Mouse (Mus musculus) T-helper 17 cell (primary cell): ENCODE measurements around the gene Ncoa4.

Experiments used
- in situ Hi-C, 2 experiments: fragments of 300-600 bp; cut with MboI, MseI; formaldehyde crosslinking; loops; 1 replicate in 1 of 2; 2 replicates in 1 of 2; pipeline ENCODE4 v1.15.1; 2025; ENCODE audit warnings: high pct_unique_total_duplicates in 2 of 2

Gene Ncoa4

DNA sequence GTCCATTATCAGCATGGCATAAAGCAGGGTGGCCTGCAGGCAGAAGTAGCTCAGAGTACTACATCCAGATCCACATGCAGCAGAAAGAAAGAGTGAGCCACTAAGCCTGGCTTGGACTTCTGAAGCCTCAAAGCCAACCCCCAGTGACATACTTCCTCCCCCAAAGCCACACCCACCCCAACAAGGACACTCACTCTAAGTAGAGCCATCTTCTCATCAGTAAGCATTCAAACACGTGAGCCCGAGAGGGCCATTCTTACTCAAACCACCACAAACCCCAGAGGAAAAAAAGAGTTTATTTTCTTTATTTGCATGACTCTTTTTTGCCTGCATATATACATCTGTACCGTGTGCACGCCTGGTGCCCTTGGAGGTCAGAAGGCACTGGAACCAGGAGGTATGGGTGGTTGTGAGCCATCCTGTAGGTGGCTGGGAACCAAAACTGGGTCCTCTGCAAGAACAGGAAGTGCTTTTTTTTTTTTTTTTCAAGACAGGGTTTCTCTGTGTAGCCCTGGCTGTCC is 455 bp upstream of the Ncoa4 start:
- in situ Hi-C loops = loop anchor here in 1 of 2 experiments (25.0 kb wide), 1 partner anchor 1147 kb away; the partner anchor contains the start of genes Glt8d1, Gnl3, Pbrm1 and Spcs1

- in situ Hi-C loops = loop anchor here in 1 of 2 experiments (25.0 kb wide), 1 partner anchor 1148 kb away; the partner anchor contains the start of genes Glt8d1, Gnl3, Pbrm1 and Spcs1
Observed at GRCm38 (mm10) chr14:32160563-32160962, 898 bp downstream of the Ncoa4 start.

GRCm38 (mm10) chr14:32161090-32161885 is 1.6 kb downstream of the Ncoa4 start:
- in situ Hi-C loops = loop anchor here in 1 of 2 experiments (25.0 kb wide), 1 partner anchor 1149 kb away; the partner anchor contains the start of genes Glt8d1, Gnl3, Pbrm1 and Spcs1

DNA sequence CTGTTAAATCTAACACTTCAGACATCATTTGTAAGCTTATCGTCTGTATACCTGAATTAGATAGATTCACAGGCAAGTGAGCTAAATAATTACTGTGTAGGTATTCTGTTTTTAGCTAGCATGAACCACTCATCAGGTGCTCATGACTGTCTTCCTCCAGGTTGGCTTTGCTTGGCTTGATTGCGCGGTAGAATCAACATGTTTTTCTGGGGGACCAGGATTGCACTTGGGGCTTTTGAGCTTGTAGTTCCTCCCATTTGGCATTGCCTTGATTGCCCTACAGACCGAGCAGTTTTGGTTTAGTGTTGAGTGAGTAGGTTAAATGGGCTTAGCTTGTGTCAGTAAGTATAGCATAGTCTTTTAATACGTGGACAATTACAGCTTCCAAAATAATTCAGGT is 2.6 kb downstream of the Ncoa4 start:
- in situ Hi-C loops = loop anchor here in 1 of 2 experiments (25.0 kb wide), 1 partner anchor 1150 kb away; the partner anchor contains the start of genes Glt8d1, Gnl3, Pbrm1 and Spcs1

DNA sequence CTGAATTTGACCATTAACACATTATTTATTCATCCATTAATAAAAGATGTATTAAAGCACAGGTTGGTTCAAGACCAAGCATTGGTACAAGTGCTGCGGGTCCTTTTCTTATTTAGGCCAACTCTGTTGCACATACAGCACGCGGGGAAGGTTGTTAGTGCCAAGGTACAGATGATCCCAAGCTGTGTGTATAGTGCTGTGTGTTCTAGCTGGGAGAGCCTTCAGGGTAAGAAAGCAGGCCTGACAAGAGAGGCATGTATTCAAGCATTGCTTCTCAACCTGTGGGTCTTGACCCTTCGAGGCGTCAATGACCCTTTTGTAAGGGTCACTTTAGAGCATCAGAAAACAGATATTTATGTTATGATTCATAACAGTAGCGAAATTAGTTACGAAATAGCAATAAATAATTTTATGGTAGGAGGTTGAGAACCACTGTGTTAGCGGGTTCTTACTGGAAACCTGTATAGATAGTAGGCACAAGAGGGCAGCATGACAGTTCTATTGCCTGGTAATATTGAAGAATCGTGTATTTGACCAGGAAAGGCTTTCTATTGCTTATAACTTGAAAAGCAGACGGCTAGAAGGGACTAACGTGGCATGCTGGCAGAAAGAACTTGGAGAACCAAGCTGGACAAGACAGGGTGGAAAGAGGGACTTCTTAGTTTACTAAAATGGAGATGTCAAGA is 3.7 kb downstream of the Ncoa4 start:
- in situ Hi-C loops = loop anchor here in 1 of 2 experiments (25.0 kb wide), 1 partner anchor 1151 kb away; the partner anchor contains the start of genes Glt8d1, Gnl3, Pbrm1 and Spcs1

DNA sequence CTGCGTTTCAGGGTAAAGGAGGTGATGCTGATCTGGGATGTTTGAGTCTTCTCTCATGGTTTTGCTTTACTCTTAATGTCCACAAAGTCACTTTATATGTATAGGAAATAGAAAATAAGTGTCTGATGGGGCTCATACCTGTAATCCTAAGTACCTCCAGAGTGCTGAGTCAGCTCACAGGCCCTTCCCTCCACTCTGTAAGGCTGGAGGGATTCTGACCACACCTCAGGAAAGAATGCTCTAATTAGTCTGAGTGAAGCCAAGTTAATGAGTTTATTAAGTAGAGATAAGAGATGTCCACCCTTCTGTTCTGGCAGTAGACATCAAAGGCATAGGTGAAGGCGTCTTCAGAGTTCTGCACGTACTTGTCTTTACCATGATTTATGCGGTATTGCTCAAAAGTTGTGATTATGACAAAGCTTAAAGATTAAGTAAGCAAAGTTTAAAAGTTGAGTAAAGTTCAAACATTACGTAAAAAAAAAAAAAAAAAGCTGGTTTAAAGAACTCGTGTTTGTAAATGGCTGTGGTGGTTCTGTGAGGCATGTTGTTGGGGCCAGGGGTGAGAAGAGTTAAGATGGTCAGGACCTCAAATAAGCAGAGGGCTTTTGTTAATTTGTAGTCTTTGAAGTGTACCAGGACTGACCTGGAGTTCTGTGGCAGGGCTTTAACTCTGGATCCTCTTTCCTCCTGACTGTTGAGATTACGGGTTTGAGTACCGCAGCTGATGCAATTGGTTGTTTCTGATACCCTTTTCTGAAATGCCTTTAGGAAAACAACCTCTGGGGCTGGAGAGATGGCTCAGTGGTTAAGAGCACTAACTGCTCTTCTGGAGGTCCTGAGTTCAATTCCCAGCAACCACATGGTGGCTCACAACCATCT is 4.7 kb downstream of the Ncoa4 start:
- in situ Hi-C loops = loop anchor here in 1 of 2 experiments (25.0 kb wide), 1 partner anchor 1152 kb away; the partner anchor contains the start of genes Glt8d1, Gnl3, Pbrm1 and Spcs1

DNA sequence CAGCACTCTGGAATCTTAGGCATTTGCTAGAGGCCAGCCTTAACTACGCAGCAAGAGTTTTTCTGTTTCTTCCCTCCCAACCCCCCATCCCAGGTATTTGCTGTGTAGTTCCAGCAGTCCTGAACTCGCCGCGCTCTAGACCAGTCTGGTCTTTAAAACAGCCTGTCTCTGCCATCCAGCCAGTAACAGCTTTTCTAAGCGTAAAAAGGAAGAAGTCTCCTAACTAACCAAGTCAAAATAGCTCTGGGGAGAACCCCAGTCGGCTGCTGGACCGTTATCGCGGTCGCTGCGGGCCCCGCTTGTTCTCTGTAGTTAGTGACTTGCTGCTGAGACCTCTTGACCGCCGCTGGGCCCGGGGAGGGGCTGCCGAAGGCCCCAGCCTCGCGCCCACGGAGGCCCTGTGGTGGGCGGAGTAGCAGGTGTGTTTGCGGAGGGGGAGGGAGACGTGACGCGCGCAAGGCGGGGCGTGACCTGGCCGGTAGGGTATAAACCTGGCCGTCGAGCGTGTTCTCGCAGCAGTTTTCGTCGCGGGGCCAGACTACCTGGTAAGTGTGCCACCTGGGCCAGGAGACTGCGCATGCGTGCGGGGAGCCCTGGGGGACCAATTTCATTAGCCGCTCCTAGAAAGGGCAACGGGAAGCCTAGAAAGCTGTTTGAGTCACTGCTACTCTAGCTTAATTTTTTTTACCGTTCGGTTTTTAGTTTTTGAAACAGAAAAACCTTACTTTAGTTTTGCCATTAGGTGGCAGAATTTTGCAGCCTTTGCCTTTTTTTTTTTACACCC is 5.8 kb downstream of the Ncoa4 start:
- in situ Hi-C loops = loop anchor here in 1 of 2 experiments (25.0 kb wide), 1 partner anchor 1153 kb away; the partner anchor contains the start of genes Glt8d1, Gnl3, Pbrm1 and Spcs1

DNA sequence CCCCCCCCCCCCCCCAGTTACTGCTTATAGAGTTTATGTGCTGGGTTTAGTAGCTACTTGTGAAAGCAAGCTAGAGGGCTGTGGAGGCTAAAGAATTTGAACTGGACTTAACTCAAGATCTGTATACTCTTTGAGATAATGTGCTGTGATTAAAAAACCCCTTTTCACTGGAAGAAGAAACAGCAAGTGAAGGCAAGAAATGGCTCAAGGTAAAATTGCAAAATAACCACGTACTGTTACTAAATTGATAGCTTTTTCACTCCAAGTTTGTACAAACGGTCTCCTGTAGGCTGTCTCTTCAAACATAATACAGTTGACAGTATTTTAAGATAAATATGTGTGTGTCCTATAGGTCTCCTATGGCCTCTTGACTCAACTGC is 6.4 kb downstream of the Ncoa4 start:
- in situ Hi-C loops = loop anchor here in 1 of 2 experiments (25.0 kb wide), 1 partner anchor 1154 kb away; the partner anchor contains the start of genes Glt8d1, Gnl3, Pbrm1 and Spcs1

- in situ Hi-C loops = loop anchor here in 1 of 2 experiments (25.0 kb wide), 1 partner anchor 1155 kb away; the partner anchor contains the start of genes Glt8d1, Gnl3, Pbrm1 and Spcs1
Observed at GRCm38 (mm10) chr14:32166840-32167239, 7.2 kb downstream of the Ncoa4 start.

- in situ Hi-C loops = loop anchor here in 1 of 2 experiments (25.0 kb wide), 1 partner anchor 1155 kb away; the partner anchor contains the start of genes Glt8d1, Gnl3, Pbrm1 and Spcs1
Observed at GRCm38 (mm10) chr14:32167326-32167725, 7.7 kb downstream of the Ncoa4 start.

DNA sequence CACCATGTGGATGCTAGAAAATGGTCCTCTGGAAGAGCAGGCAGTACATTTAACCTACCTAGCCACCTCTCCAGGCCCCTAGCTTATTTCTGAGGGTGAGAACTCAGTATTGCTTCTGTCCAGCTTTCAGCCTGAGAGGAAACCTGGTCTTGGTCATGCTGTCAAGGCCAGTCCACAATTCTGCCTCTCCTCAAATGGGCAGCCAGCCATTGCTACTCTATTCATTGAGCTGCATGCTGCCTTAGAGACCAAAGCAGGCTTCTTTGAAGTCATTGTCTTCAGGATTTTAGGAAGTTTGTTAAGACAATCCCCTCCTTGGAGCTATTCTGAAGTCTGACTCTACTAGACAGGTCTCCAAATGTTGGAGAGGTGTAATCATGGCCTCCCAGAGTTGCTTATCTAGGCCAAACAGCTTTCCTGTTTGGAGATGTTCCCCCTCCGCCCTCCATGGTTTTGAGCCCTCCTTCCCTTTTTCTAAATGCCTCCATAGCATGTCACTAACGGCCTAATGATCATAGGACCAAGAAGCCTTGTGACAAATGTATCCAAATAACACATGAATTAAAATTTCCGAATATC is 9.1 kb downstream of the Ncoa4 start:
- in situ Hi-C loops = loop anchor here in 1 of 2 experiments (25.0 kb wide), 1 partner anchor 1156 kb away; the partner anchor contains the start of genes Glt8d1, Gnl3, Pbrm1 and Spcs1

- in situ Hi-C loops = loop anchor here in 1 of 2 experiments (25.0 kb wide), 1 partner anchor 1158 kb away; the partner anchor contains the start of genes Glt8d1, Gnl3, Pbrm1 and Spcs1
Observed at GRCm38 (mm10) chr14:32170137-32170536, 10.5 kb downstream of the Ncoa4 start.

GRCm38 (mm10) chr14:32175310-32175709 is 15.6 kb downstream of the Ncoa4 start:
- in situ Hi-C loops = loop anchor here in 1 of 2 experiments (25.0 kb wide), 2 partner anchors 963 to 1163 kb away; partner anchors contain the start of genes Glt8d1, Gnl3, Nisch and Pbrm1

DNA sequence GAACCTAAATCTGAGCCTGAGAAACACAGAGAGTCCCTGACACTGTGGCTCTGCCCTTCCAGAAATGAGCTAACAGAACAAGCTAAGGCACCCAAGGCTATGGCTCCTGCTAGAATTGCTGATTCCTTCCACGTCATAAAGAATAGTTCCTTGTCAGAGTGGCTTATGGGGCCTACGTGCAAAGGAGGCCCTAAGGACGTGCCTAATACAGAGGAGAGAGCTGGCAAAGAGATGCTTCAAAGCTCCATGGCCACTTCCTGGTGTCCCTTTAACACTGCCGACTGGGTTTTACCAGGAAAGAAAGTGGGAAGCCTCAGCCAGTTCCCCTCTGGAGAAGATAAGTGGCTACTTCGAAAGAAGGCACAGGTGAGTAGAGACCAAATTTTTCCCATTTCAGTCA is 16.9 kb downstream of the Ncoa4 start:
- in situ Hi-C loops = loop anchor here in 1 of 2 experiments (25.0 kb wide), 2 partner anchors 964 to 1164 kb away; partner anchors contain the start of genes Glt8d1, Gnl3, Nisch and Pbrm1

DNA sequence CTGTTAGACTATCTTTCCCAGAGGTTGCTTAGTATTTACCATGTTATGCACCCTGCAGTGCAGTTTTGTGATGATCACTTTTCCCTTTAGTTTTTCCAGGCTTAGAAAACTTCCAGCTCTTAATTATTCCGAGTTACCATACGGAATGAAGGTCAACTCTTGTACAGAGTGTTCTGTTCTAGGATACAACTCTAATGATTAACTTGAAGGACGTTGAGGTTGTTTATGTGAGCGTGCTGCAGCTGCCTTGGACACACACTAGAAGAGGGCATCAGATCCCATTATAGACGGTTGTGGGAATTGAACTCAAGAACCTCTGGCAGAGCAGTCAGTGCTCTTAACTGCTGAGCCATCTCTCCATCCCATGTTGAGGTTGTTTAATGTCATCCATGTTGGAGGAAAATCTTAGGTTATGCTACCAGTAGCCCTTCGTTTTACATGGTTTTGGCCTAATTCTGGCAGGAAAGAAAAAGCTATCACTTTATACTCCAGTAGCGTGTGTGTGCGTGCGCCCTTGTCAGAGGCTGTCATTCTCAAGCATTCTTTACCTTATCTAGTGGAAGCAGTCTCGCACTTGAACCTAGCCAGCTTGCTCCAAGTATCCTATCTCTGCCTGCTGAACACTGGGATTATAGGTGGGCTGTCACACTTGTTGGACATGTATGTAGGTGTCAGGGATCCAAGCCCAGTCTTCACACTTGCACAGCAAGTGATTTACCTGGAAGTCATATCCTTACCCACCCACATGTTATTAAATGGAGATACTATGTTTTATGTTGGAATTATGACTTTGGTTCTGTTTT is 19.9 kb downstream of the Ncoa4 start:
- in situ Hi-C loops = loop anchor here in 1 of 2 experiments (25.0 kb wide), 2 partner anchors 967 to 1167 kb away; partner anchors contain the start of genes Glt8d1, Gnl3, Nisch and Pbrm1

DNA sequence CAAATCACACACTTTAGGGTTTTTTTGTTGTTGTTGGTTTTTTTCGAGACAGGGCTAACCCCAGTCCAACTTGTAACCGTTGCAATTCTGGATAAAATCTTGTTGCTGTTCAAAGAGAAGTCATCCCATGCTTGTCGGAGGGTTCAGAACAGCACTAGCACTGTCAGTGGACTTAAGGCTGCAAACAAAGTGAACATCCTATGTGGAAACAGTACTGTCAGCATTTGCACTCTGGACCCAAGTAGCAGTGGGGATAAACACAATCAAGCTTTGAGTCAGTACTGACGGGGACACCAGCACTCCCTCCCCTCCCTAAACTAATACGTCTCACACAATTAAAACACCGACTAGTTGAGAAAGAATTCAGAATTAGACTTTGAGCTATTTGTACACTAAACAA is 21.2 kb downstream of the Ncoa4 start:
- in situ Hi-C loops = loop anchor here in 1 of 2 experiments (25.0 kb wide), 2 partner anchors 969 to 1169 kb away; partner anchors contain the start of genes Glt8d1, Gnl3, Nisch and Pbrm1

GRCm38 (mm10) chr14:32183846-32184245 is 24.2 kb downstream of the Ncoa4 start:
- in situ Hi-C loops = loop anchor here in 1 of 2 experiments (25.0 kb wide), 2 partner anchors 972 to 1172 kb away; partner anchors contain the start of genes Glt8d1, Gnl3, Nisch and Pbrm1
